Mouse (Mus musculus): ENCODE results near the gene Rgs8. TPM values are rescaled to one million over a fixed set of nuclear protein-coding genes. Genes with fewer than 3 reads are reported as not detected.

Gene Rgs8
- polyA plus RNA-seq, 1 experiment from 2014 or later = 46.9 TPM

- H3K9ac ChIP-seq = no peak overlapping the region
- H3K4me1 ChIP-seq = peaks cover 12% of the 10 kb centered on the region
- no peak for ATAC-seq (replicated peaks)
Measured at GRCm38 (mm10) chr1:153698311-153699084, 45.7 kb downstream of the Rgs8 start.

GRCm38 (mm10) chr1:153700448-153701063 lies 47.7 kb downstream of the Rgs8 start:
- no peaks in the 10 kb centered on the region for H3K9me3 ChIP-seq
- 81% methylated on average over 11 of the region's 11 CpGs for WGBS
- H3K9ac ChIP-seq = no peak overlapping the region
- no peak overlapping the region for H3K27ac ChIP-seq
- peaks cover 27% of the 10 kb centered on the region for H3K4me1 ChIP-seq
- no peak for ATAC-seq (replicated peaks)
- H3K27me3 ChIP-seq (replicated peaks) = no peaks in the 10 kb centered on the region
- no peaks in the 10 kb centered on the region for H3K36me3 ChIP-seq (replicated peaks)
- H3K4me3 ChIP-seq = no peak overlapping the region
- H3K4me2 ChIP-seq = no peak overlapping the region

More at GRCm38 (mm10) chr1:153698311-153699084, 45.7 kb downstream of the Rgs8 start:
- 0 out of 2 replicates have a peak, but pooled peaks cover 3% of the 10 kb centered on the region for H3K36me3 ChIP-seq (replicated peaks)
- H3K27me3 ChIP-seq (replicated peaks) = no peaks in the 10 kb centered on the region
- no peak overlapping the region for H3K27ac ChIP-seq
- no peak overlapping the region for H3K4me2 ChIP-seq
- no peak overlapping the region for H3K4me3 ChIP-seq
- H3K9me3 ChIP-seq = no peaks in the 10 kb centered on the region
- WGBS = 70% methylated on average over 7 of the region's 7 CpGs

DNA sequence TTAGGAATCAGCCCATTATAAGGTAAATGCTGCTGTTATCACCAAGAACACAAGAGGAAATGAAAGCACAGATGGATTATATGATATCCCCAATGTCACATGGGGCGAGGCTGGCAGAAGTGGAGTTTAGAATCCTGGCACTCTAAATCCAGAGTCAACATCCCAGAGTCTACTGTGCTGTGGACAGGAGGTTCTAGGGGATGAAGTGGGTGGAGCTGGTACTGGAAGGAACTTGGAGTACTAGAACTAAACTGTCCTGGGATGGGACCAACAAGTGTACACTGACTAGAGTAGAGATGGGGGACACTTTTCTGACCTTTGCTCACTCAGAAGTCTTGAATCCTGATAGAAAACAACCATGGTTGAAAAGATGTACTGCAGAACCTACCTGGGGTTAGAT lies 48.6 kb downstream of the Rgs8 start:
- H3K36me3 ChIP-seq (replicated peaks) = no peaks in the 10 kb centered on the region
- H3K9me3 ChIP-seq = no peaks in the 10 kb centered on the region
- no peak overlapping the region for H3K4me2 ChIP-seq
- H3K4me1 ChIP-seq = peaks cover 27% of the 10 kb centered on the region
- no peak overlapping the region for H3K4me3 ChIP-seq
- no peak for ATAC-seq (replicated peaks)
- no peak overlapping the region for H3K27ac ChIP-seq
- H3K27me3 ChIP-seq (replicated peaks) = no peaks in the 10 kb centered on the region
- WGBS = 97% methylated on average over 1 of the region's 1 CpGs
- no peak overlapping the region for H3K9ac ChIP-seq

- H3K27me3 ChIP-seq (replicated peaks) = no peaks in the 10 kb centered on the region
- no peaks in the 10 kb centered on the region for H3K36me3 ChIP-seq (replicated peaks)
- no peak for ATAC-seq (replicated peaks)
- H3K9me3 ChIP-seq = no peaks in the 10 kb centered on the region
- WGBS = 77% methylated on average over 8 of the region's 8 CpGs
- no peak overlapping the region for H3K4me2 ChIP-seq
- peaks cover 27% of the 10 kb centered on the region for H3K4me1 ChIP-seq
- H3K4me3 ChIP-seq = no peak overlapping the region
- no peak overlapping the region for H3K9ac ChIP-seq
- 0 out of 2 replicates have a peak overlapping the region, but pooled peaks have one; percentile 41 for H3K27ac ChIP-seq
Measured at GRCm38 (mm10) chr1:153702166-153702852, 49.5 kb downstream of the Rgs8 start.

DNA sequence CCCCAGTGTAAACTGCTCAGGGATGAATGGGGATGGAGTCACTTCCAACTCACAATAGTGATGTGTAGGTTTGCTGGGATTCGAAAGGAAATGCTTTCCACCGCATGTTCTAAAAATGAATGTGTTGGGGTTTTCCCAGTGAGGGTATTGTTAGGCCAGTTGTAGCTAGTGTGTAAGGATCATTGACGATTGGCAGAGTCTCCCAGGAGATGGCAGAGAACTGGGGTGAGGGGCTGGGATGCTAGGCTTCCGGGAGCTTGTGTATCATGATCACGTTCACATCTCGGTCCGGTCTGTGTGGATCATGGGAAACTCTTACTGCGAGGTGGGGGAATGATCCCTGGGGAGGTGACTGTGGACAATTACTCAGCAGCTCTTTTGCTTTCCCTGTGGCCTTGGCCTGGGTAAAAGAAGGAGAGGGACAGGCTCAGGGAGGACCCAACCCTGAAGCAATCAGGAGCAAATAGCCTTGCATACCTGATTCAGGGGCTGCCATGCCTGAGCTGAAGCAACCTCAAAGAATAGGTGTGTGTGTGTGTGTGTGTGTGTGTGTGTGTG lies 50.1 kb downstream of the Rgs8 start:
- peak; percentile 8 for ATAC-seq (replicated peaks)
- H3K4me2 ChIP-seq = no peak overlapping the region
- H3K9ac ChIP-seq = no peak overlapping the region
- no peak overlapping the region for H3K4me3 ChIP-seq
- H3K9me3 ChIP-seq = no peaks in the 10 kb centered on the region
- H3K4me1 ChIP-seq = peaks cover 27% of the 10 kb centered on the region
- H3K27me3 ChIP-seq (replicated peaks) = no peaks in the 10 kb centered on the region
- WGBS = 23% methylated on average over 8 of the region's 8 CpGs
- peak overlapping the region; percentile 61 for H3K27ac ChIP-seq
- no peaks in the 10 kb centered on the region for H3K36me3 ChIP-seq (replicated peaks)

DNA sequence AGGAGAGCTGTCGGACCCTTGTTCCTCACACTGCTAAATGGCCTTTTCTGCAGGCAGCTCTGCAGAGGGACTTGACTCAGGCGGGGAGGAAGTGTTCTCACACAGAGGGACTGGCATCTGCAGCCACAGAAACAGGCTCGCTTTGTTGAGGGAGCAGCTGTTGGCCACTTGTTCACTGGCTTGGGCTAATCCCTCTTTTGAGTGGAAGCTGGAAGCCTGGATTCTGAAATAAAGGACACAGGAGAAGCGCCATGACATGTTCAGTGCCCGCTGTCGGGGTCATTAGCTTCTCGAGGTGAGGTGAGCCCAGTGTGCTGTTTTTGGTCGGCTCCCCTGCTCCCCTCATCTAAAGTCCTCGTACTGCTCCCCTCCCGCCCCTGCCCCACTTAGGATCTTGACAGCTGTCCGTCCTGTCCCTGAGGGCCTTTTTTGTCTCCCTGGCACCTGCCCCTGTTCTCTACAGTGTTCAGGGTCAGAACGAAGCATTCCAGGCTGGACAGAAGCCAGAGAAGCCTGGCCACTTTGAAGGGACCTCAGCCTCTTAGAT lies 50.7 kb downstream of the Rgs8 start:
- no peak overlapping the region for H3K4me3 ChIP-seq
- H3K9me3 ChIP-seq = no peaks in the 10 kb centered on the region
- H3K27me3 ChIP-seq (replicated peaks) = no peaks in the 10 kb centered on the region
- peaks cover 27% of the 10 kb centered on the region for H3K4me1 ChIP-seq
- H3K4me2 ChIP-seq = peak overlapping the region; percentile 4; the same call in 1 of the 2 replicates
- peak; percentile 78 for ATAC-seq (replicated peaks)
- no peaks in the 10 kb centered on the region for H3K36me3 ChIP-seq (replicated peaks)
- H3K9ac ChIP-seq = no peak overlapping the region
- WGBS = 6% methylated on average over 12 of the region's 12 CpGs
- peak overlapping the region; percentile 61 for H3K27ac ChIP-seq

- H3K4me1 ChIP-seq = peaks cover 27% of the 10 kb centered on the region
- H3K4me3 ChIP-seq = no peak overlapping the region
- no peak overlapping the region for H3K4me2 ChIP-seq
- no peaks in the 10 kb centered on the region for H3K27me3 ChIP-seq (replicated peaks)
- WGBS = 13% methylated on average over 7 of the region's 7 CpGs
- no peak overlapping the region for H3K9ac ChIP-seq
- H3K36me3 ChIP-seq (replicated peaks) = no peaks in the 10 kb centered on the region
- ATAC-seq (replicated peaks) = peak; percentile 60; the same call in 1 of the 2 replicates
- no peak overlapping the region; the same call in 1 of the 2 replicates for H3K27ac ChIP-seq
- no peaks in the 10 kb centered on the region for H3K9me3 ChIP-seq
Measured at GRCm38 (mm10) chr1:153704174-153704573, 51.3 kb downstream of the Rgs8 start.

- H3K36me3 ChIP-seq (replicated peaks) = no peaks in the 10 kb centered on the region
- H3K27ac ChIP-seq = no peak overlapping the region
- H3K9me3 ChIP-seq = no peaks in the 10 kb centered on the region
- H3K4me1 ChIP-seq = peaks cover 27% of the 10 kb centered on the region
- no peak overlapping the region for H3K4me2 ChIP-seq
- H3K9ac ChIP-seq = no peak overlapping the region
- no peaks in the 10 kb centered on the region for H3K27me3 ChIP-seq (replicated peaks)
- 24% methylated on average over 3 of the region's 3 CpGs for WGBS
- H3K4me3 ChIP-seq = no peak overlapping the region
- ATAC-seq (replicated peaks) = no peak; the same call in 1 of the 2 replicates
Measured at GRCm38 (mm10) chr1:153704996-153705395, 52.2 kb downstream of the Rgs8 start.

DNA sequence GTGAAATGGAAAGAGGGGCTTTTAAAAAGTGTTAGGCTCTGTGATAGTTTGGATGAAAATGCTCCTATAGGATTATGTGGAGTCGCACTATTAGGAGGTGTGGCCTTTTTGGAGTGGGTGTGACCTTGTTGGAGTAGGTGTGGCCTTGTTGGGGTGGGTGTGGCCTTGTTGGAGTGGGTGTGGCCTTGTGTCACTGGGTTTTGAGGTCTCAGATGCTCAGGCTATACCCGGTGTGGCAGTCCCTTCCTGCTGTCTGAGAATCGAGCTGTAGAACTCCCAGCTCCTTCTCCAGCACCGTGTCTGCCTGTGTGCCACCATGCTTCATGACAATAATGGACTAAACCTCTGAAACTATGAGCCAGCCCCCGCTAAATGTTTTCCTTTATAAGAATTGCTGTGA lies 55.8 kb downstream of the Rgs8 start:
- no peak overlapping the region for H3K4me2 ChIP-seq
- no peak overlapping the region for H3K27ac ChIP-seq
- H3K4me1 ChIP-seq = peaks cover 14% of the 10 kb centered on the region
- H3K4me3 ChIP-seq = no peak overlapping the region
- ATAC-seq (replicated peaks) = no peak
- no peak overlapping the region for H3K9ac ChIP-seq
- WGBS = 90% methylated on average over 5 of the region's 5 CpGs
- no peaks in the 10 kb centered on the region for H3K9me3 ChIP-seq
- no peaks in the 10 kb centered on the region for H3K27me3 ChIP-seq (replicated peaks)
- H3K36me3 ChIP-seq (replicated peaks) = no peaks in the 10 kb centered on the region

DNA sequence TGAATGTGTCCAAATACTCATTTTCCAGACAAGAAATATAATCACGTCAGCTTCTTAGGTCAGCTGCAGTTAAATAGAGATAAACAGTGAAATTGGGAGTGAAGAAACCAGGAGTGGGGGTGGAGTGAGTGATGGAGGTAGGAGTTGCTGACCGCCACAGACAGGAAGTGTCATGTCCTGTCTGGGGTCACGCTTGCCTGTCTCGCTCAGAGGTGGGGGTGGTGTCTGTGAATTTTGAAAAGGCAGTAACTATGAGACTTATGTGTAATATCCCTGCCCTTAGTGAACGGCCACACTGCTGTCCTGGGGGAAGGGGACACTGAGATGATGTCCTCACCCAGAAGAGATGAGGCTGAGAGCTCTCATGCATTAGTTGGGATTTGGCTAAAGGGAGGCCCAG lies 56.6 kb downstream of the Rgs8 start:
- Histone ChIP-seq H3K27me3 (replicated peaks) (no peaks in the 10 kb centered on the region), H3K9me3 (no peaks in the 10 kb centered on the region), H3K4me1 (peaks cover 6% of the 10 kb centered on the region), H3K9ac (no peak overlapping the region), H3K4me2 (no peak overlapping the region), H3K4me3 (no peak overlapping the region), H3K27ac (no peak overlapping the region), H3K36me3 (replicated peaks) (no peaks in the 10 kb centered on the region)
- WGBS = 66% methylated on average over 5 of the region's 5 CpGs
- ATAC-seq (replicated peaks) = no peak

GRCm38 (mm10) chr1:153711544-153712262 lies 58.9 kb downstream of the Rgs8 start:
- ATAC-seq (replicated peaks) = no peak
- no peak overlapping the region for H3K4me2 ChIP-seq
- H3K9ac ChIP-seq = no peak overlapping the region
- no peak overlapping the region for H3K27ac ChIP-seq
- no peaks in the 10 kb centered on the region for H3K36me3 ChIP-seq (replicated peaks)
- H3K4me3 ChIP-seq = no peak overlapping the region
- H3K9me3 ChIP-seq = no peaks in the 10 kb centered on the region
- H3K27me3 ChIP-seq (replicated peaks) = no peaks in the 10 kb centered on the region
- no peaks in the 10 kb centered on the region for H3K4me1 ChIP-seq
- 80% methylated on average over 3 of the region's 3 CpGs for WGBS
